In the genomic region with DNA sequence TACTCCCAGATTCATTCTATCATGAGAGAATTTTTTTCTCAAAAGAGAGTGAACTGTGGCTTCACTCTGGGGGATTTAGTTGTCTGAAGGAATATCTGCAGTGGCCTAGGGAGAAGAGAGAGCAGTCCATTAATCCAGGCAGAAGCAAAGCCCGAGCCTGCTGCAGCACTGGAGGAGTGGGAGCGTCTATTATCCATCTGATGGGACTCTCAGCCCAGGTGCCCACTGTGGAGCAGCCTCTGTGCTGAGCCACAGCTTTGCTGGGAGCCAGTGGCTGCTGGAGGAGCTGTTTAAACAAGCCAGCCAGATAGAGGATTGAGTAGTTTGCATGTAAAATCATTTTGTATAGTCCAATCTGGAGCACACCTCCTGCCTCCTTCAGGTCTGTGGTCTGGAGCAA, we compare ENCODE assay signal across 12 mouse cellular contexts.
"Had no signal": no experiment of that assay in that cellular context is flagged by ENCODE, and none has a peak within 500 bp of the region (broad histone marks: within the 10 kb centered on the region; RNA-seq: fewer than 3 reads in every experiment).

No protein-coding gene starts in this region.

- H3K4me1 ChIP-seq: lung, embryonic 15.5 days had no signal

- H3K27ac ChIP-seq: left cerebral cortex, adult 2 months; lung, embryonic 15.5 days had no signal

- H3K4me3 ChIP-seq: left cerebral cortex, adult 2 months; liver, embryonic 13.5 days; lung, embryonic 15.5 days had no signal

- ATAC-seq: intestine, postnatal 0 days; liver, postnatal 0 days had no signal

- DNase-seq: kidney, adult 8-10 months; kidney, postnatal 25 days; liver; liver, embryonic 13.5 days; liver, postnatal 0 days; lung, postnatal 14 days; right cerebral cortex, adult 18-20 months; right cerebral cortex, postnatal 25 days; thymus, postnatal 36 days had no signal

- H3K9me3 ChIP-seq: liver, embryonic 13.5 days; lung, embryonic 15.5 days had no signal

- H3K27me3 ChIP-seq: liver, embryonic 13.5 days; lung, embryonic 15.5 days had no signal

- H3K9ac ChIP-seq: liver, embryonic 13.5 days; liver, postnatal 0 days; lung, embryonic 15.5 days had no signal

- H3K4me2 ChIP-seq: liver, embryonic 13.5 days; lung, embryonic 15.5 days had no signal
